Mouse (Mus musculus) hindbrain, embryonic 15.5 days (tissue): Measurements from ENCODE around the gene C2cd4b. TPM values are rescaled to one million over a fixed set of nuclear protein-coding genes. Genes with fewer than 3 reads are reported as not detected.

ENCODE experiments used
- ATAC-seq: fragments of 200-750 bp; cut with Nextera tagmentation; 2 replicates; pipeline ENCODE4 v1.8.0; 2017; ENCODE audit warnings: low read depth, moderate number of reproducible peaks, moderate TSS enrichment; ENCODE audit not compliant: low FRiP score
- H3K27ac ChIP-seq: fragments of 300-500 bp; sonication (generic); replicated peaks from 2 replicates; pipeline ENCODE4 v1.5.1; 2015; ENCODE audit warnings: mild to moderate bottlenecking, inconsistent platforms
- H3K27me3 ChIP-seq: fragments of 300-500 bp; sonication (generic); 2 replicates; pipeline ENCODE4 v1.6.1; 2015; ENCODE audit warnings: control low read depth, inconsistent platforms
- H3K36me3 ChIP-seq: fragments of 300-500 bp; sonication (generic); 2 replicates; pipeline ENCODE4 v1.6.1; 2015; ENCODE audit warnings: control low read depth, inconsistent platforms
- H3K4me1 ChIP-seq: fragments of 300-500 bp; sonication (generic); replicated peaks from 2 replicates; pipeline ENCODE4 v1.6.1; 2015; ENCODE audit warnings: control low read depth, inconsistent platforms
- H3K4me2 ChIP-seq: fragments of 300-500 bp; sonication (generic); 2 replicates; pipeline ENCODE4 v1.6.1; 2015; ENCODE audit warnings: moderate library complexity, mild to moderate bottlenecking, inconsistent platforms
- H3K4me3 ChIP-seq: fragments of 300-500 bp; sonication (generic); 2 replicates; pipeline ENCODE4 v1.5.1; 2015; ENCODE audit warnings: mild to moderate bottlenecking, inconsistent platforms
- H3K9ac ChIP-seq: fragments of 300-500 bp; sonication (generic); 2 replicates; pipeline ENCODE4 v1.6.1; 2015; ENCODE audit warnings: inconsistent platforms
- H3K9me3 ChIP-seq: fragments of 300-500 bp; sonication (generic); 2 replicates; pipeline ENCODE4 v1.6.1; 2016; ENCODE audit warnings: control low read depth, inconsistent platforms
- whole genome bisulfite sequencing: fragments of 180-500 bp; shearing (Covaris S2); methylation state at CpG from one replicate; pipeline ENCODE4 v1.1.7; 2015; 5-methylcytosine and 5-hydroxymethylcytosine counted together
- polyA plus RNA-seq: library from polyadenylated mRNA; unstranded; fragments of >200 nt; fragmentation: Nextera tagmentation; extraction: Ambion mirVana; gene quantifications from 2 replicates; pipeline ENCODE4 v1.2.1, GENCODE M21; 2015

Gene C2cd4b
- polyA plus RNA-seq, result 0.85 and 1.2 TPM in 2 replicates

- Histone ChIP-seq H3K4me3 (peak within 1 kb of the TSS; percentile 81), H3K27ac (peak within 1 kb of the TSS; percentile 87), H3K4me2 (peak within 1 kb of the TSS; percentile 88), H3K4me1 (peaks cover 18% of the 10 kb centered on the region), H3K27me3 (no peaks in the 10 kb centered on the region), H3K9ac (peak within 1 kb of the TSS; percentile 66), H3K9me3 (no peaks in the 10 kb centered on the region), H3K36me3 (no peaks in the 10 kb centered on the region)
- peak; percentile 42; the same call in 1 of the 2 replicates for ATAC-seq
- WGBS, result under 1% methylated on average over 49 of the region's 49 CpGs
Observed at GRCm38 (mm10) chr9:67759163-67759955, at the start of gene C2cd4b. Gene C2cd4b (plus strand): TSS chr9:67759437.

GRCm38 (mm10) chr9:67711051-67711877 lies 48.0 kb upstream of the C2cd4b start:
- Histone ChIP-seq H3K9ac (no peak overlapping the region), H3K4me3 (no peak overlapping the region), H3K27ac (no peak overlapping the region), H3K36me3 (no peaks in the 10 kb centered on the region), H3K27me3 (no peaks in the 10 kb centered on the region), H3K9me3 (no peaks in the 10 kb centered on the region), H3K4me1 (no peaks in the 10 kb centered on the region), H3K4me2 (no peak overlapping the region)
- 40% methylated on average over 15 of the region's 15 CpGs for WGBS
- ATAC-seq, result no peak

GRCm38 (mm10) chr9:67712146-67712545 lies 47.1 kb upstream of the C2cd4b start:
- no peak overlapping the region for H3K4me2 ChIP-seq
- no peak overlapping the region for H3K27ac ChIP-seq
- no peak overlapping the region for H3K9ac ChIP-seq
- H3K27me3 ChIP-seq, result no peaks in the 10 kb centered on the region
- 82% methylated on average over 9 of the region's 9 CpGs for WGBS
- H3K9me3 ChIP-seq, result no peaks in the 10 kb centered on the region
- ATAC-seq, result no peak
- no peaks in the 10 kb centered on the region for H3K4me1 ChIP-seq
- H3K36me3 ChIP-seq, result no peaks in the 10 kb centered on the region
- H3K4me3 ChIP-seq, result no peak overlapping the region

GRCm38 (mm10) chr9:67717081-67717480 lies 42.2 kb upstream of the C2cd4b start:
- no peaks in the 10 kb centered on the region for H3K9me3 ChIP-seq
- no peak for ATAC-seq
- H3K27me3 ChIP-seq, result no peaks in the 10 kb centered on the region
- 91% methylated on average over 3 of the region's 3 CpGs for WGBS
- H3K4me3 ChIP-seq, result no peak overlapping the region
- no peak overlapping the region for H3K9ac ChIP-seq
- no peaks in the 10 kb centered on the region for H3K4me1 ChIP-seq
- no peaks in the 10 kb centered on the region for H3K36me3 ChIP-seq
- H3K4me2 ChIP-seq, result no peak overlapping the region
- H3K27ac ChIP-seq, result no peak overlapping the region

- no peak overlapping the region for H3K9ac ChIP-seq
- no peak overlapping the region for H3K4me2 ChIP-seq
- H3K4me3 ChIP-seq, result no peak overlapping the region
- H3K9me3 ChIP-seq, result no peaks in the 10 kb centered on the region
- WGBS, result 11% methylated on average over 3 of the region's 3 CpGs
- no peak for ATAC-seq
- H3K4me1 ChIP-seq, result no peaks in the 10 kb centered on the region
- no peak overlapping the region for H3K27ac ChIP-seq
- H3K27me3 ChIP-seq, result no peaks in the 10 kb centered on the region
- H3K36me3 ChIP-seq, result no peaks in the 10 kb centered on the region
Observed at GRCm38 (mm10) chr9:67718596-67718995, 40.6 kb upstream of the C2cd4b start.

- Histone ChIP-seq H3K4me1 (no peaks in the 10 kb centered on the region), H3K36me3 (no peaks in the 10 kb centered on the region), H3K9me3 (no peaks in the 10 kb centered on the region), H3K4me2 (no peak overlapping the region), H3K27ac (no peak overlapping the region), H3K9ac (no peak overlapping the region), H3K27me3 (no peaks in the 10 kb centered on the region), H3K4me3 (no peak overlapping the region)
- no peak for ATAC-seq
- WGBS, result 76% methylated on average over 3 of the region's 3 CpGs
Observed at GRCm38 (mm10) chr9:67720150-67720549, 39.1 kb upstream of the C2cd4b start.

- Histone ChIP-seq H3K4me2 (no peak overlapping the region), H3K9me3 (no peaks in the 10 kb centered on the region), H3K27ac (no peak overlapping the region), H3K4me3 (no peak overlapping the region), H3K9ac (no peak overlapping the region), H3K4me1 (no peaks in the 10 kb centered on the region), H3K36me3 (no peaks in the 10 kb centered on the region), H3K27me3 (no peaks in the 10 kb centered on the region)
- 86% methylated on average over 8 of the region's 8 CpGs for WGBS
- no peak for ATAC-seq
Observed at GRCm38 (mm10) chr9:67722378-67722777, 36.9 kb upstream of the C2cd4b start.

GRCm38 (mm10) chr9:67725196-67725595 lies 34.0 kb upstream of the C2cd4b start:
- Histone ChIP-seq H3K9me3 (no peaks in the 10 kb centered on the region), H3K4me1 (no peaks in the 10 kb centered on the region), H3K27me3 (no peaks in the 10 kb centered on the region), H3K9ac (no peak overlapping the region), H3K4me2 (no peak overlapping the region), H3K36me3 (no peaks in the 10 kb centered on the region), H3K27ac (no peak overlapping the region), H3K4me3 (no peak overlapping the region)
- WGBS, result 77% methylated on average over 3 of the region's 3 CpGs
- ATAC-seq, result no peak

GRCm38 (mm10) chr9:67733716-67734115 lies 25.5 kb upstream of the C2cd4b start:
- no peak for ATAC-seq
- H3K9me3 ChIP-seq, result no peaks in the 10 kb centered on the region
- no peak overlapping the region for H3K4me2 ChIP-seq
- no peaks in the 10 kb centered on the region for H3K36me3 ChIP-seq
- H3K27me3 ChIP-seq, result no peaks in the 10 kb centered on the region
- no peaks in the 10 kb centered on the region for H3K4me1 ChIP-seq
- H3K27ac ChIP-seq, result no peak overlapping the region
- H3K9ac ChIP-seq, result no peak overlapping the region
- 95% methylated on average over 15 of the region's 15 CpGs for WGBS
- no peak overlapping the region for H3K4me3 ChIP-seq

GRCm38 (mm10) chr9:67735426-67735825 lies 23.8 kb upstream of the C2cd4b start:
- Histone ChIP-seq H3K9me3 (no peaks in the 10 kb centered on the region), H3K4me1 (no peaks in the 10 kb centered on the region), H3K27ac (no peak overlapping the region), H3K4me2 (no peak overlapping the region), H3K4me3 (no peak overlapping the region), H3K27me3 (no peaks in the 10 kb centered on the region), H3K36me3 (no peaks in the 10 kb centered on the region), H3K9ac (no peak overlapping the region)
- ATAC-seq, result no peak
- 45% methylated on average over 11 of the region's 11 CpGs for WGBS

GRCm38 (mm10) chr9:67741256-67741655 lies 18.0 kb upstream of the C2cd4b start:
- Histone ChIP-seq H3K36me3 (no peaks in the 10 kb centered on the region), H3K27me3 (no peaks in the 10 kb centered on the region), H3K4me3 (no peak overlapping the region), H3K9me3 (no peaks in the 10 kb centered on the region), H3K4me2 (no peak overlapping the region), H3K4me1 (no peaks in the 10 kb centered on the region), H3K9ac (no peak overlapping the region), H3K27ac (no peak overlapping the region)
- ATAC-seq, result no peak
- 92% methylated on average over 2 of the region's 2 CpGs for WGBS

- Histone ChIP-seq H3K27me3 (no peaks in the 10 kb centered on the region), H3K36me3 (no peaks in the 10 kb centered on the region), H3K4me3 (no peak overlapping the region), H3K9ac (no peak overlapping the region), H3K9me3 (no peaks in the 10 kb centered on the region), H3K4me1 (no peaks in the 10 kb centered on the region), H3K27ac (no peak overlapping the region), H3K4me2 (no peak overlapping the region)
- ATAC-seq, result no peak
- 84% methylated on average over 16 of the region's 16 CpGs for WGBS
Observed at GRCm38 (mm10) chr9:67753411-67754182, 5.6 kb upstream of the C2cd4b start.
